Mouse (Mus musculus): ENCODE data around the gene Bcs1l. TPM values are rescaled to one million over a fixed set of nuclear protein-coding genes. Genes with fewer than 3 reads are reported as not detected.

The Bcs1l gene
- total RNA-seq, 2 experiments from 2014 or later: 14.2 to 14.6 TPM

Small RNA genes within 50 kb of the gene (microRNA-seq; reads per million reads assigned to microRNA genes)
- not detected for gene Gm25035

Other genes with a start within 250 kb of the Bcs1l start
- gene Catip, start 226.2 kb upstream of the Bcs1l start, total RNA-seq (2021): under 1 TPM; 0.23 to 0.25 TPM
- gene Slc11a1, start 213.1 kb upstream of the Bcs1l start, total RNA-seq (2021): 1 to 10 TPM; 4.5 to 4.6 TPM
- 100 to 1,000 TPM; 109 to 135 TPM for gene Ctdsp1, start 196.8 kb upstream of the Bcs1l start, total RNA-seq (2021)
- gene Vil1, start 178.9 kb upstream of the Bcs1l start, total RNA-seq (2021): under 1 TPM; 0.13 to 0.66 TPM
- 10 to 100 TPM; 30.0 to 30.2 TPM for gene Cnot9, start 82.2 kb upstream of the Bcs1l start, total RNA-seq (2021)
- gene Plcd4, start 45.4 kb upstream of the Bcs1l start, total RNA-seq (2021): 10 to 100 TPM; 40.6 to 44.9 TPM
- gene Usp37, start 44.0 kb upstream of the Bcs1l start, total RNA-seq (2021): 10 to 100 TPM; 19.7 to 20.5 TPM
- 10 to 100 TPM; 12.5 to 14.3 TPM for gene Zfp142, start within 50 bp of the Bcs1l start, total RNA-seq (2021)
- 10 to 100 TPM; 24.5 to 33.1 TPM for gene Rnf25, start 13.1 kb downstream of the Bcs1l start, total RNA-seq (2021)
- gene Stk36, start 13.2 kb downstream of the Bcs1l start, total RNA-seq (2021): 1 to 10 TPM; 2.8 to 3.0 TPM
- 10 to 100 TPM; 19.5 to 20.5 TPM for gene Ttll4, start 73.5 kb downstream of the Bcs1l start, total RNA-seq (2021)
- 1 to 10 TPM; 6.5 to 6.7 TPM for gene Cyp27a1, start 125.3 kb downstream of the Bcs1l start, total RNA-seq (2021)
- gene Prkag3, start 160.9 kb downstream of the Bcs1l start, total RNA-seq (2021): 10 to 100 TPM; 26.1 to 29.4 TPM
- 1 to 10 TPM; 1.1 to 1.8 TPM for gene Wnt6, start 183.6 kb downstream of the Bcs1l start, total RNA-seq (2021)
- gene Wnt10a, start 203.2 kb downstream of the Bcs1l start, total RNA-seq (2021): under 1 TPM; 0.13 to 0.27 TPM